7 mouse cellular contexts compared by ENCODE assay signal in the genomic region with DNA sequence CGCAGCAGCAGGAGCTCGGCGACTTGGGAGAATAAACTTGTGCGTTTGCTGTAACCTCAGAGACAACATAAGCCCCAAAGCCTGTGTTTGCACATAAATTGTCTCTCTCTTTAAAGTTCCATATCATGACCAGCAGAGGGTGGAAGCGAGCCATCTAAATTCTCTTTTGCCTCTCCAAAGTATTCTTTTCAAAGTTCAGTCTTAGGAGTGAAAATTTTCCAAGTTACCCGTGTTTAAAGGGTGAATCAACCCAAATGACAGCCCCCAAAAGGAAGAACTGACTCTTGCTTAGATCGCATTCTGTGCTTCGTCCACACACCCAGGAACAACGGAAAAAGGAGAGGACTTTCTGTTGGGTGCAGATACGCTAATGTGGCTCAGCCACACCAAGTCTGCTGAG. TPM values are rescaled to one million over a fixed set of nuclear protein-coding genes. Genes with fewer than 3 reads are reported as not detected.
A peak's percentile ranks its signal among the peaks of the same experiment; 100 is the strongest.
DNase-seq lines count a peak whose midpoint lies in the region; ATAC-seq lines count a peak whose summit lies in the region.

No protein-coding gene starts in this region.

- no peaks in the 10 kb centered on the region for H3K36me3 ChIP-seq in midbrain, embryonic 10.5 days
- H3K36me3 ChIP-seq in midbrain, embryonic 15.5 days (replicated peaks), result no peaks in the 10 kb centered on the region
- no peaks in the 10 kb centered on the region for H3K36me3 ChIP-seq in forebrain, embryonic 14.5 days (ENCODE audit: control insufficient read depth, insufficient read depth, low read length)
- no peaks in the 10 kb centered on the region for H3K36me3 ChIP-seq in intestine, embryonic 16.5 days (ENCODE audit: control insufficient read depth, insufficient read depth, low read length)
- no peaks in the 10 kb centered on the region for H3K36me3 ChIP-seq in liver, embryonic 16.5 days (ENCODE audit: control insufficient read depth, insufficient read depth)

- no peak overlapping the region for H3K9ac ChIP-seq in midbrain, embryonic 15.5 days
- H3K9ac ChIP-seq in forebrain, embryonic 14.5 days (ENCODE audit: low read length), result no peak overlapping the region
- peak overlapping the region; percentile 53; the same call in 1 of the 2 replicates for H3K9ac ChIP-seq in intestine, embryonic 16.5 days (ENCODE audit: low read depth, low read length)
- no peak overlapping the region for H3K9ac ChIP-seq in liver, embryonic 16.5 days (ENCODE audit: low read depth, low read length)

- H3K27ac ChIP-seq in midbrain, embryonic 10.5 days (replicated peaks), result no peak overlapping the region
- H3K27ac ChIP-seq in midbrain, embryonic 15.5 days, result no peak overlapping the region
- H3K27ac ChIP-seq in forebrain, embryonic 14.5 days (ENCODE audit: low read depth, low read length), result no peak overlapping the region
- no peak overlapping the region for H3K27ac ChIP-seq in intestine, embryonic 16.5 days (ENCODE audit: low read length)
- H3K27ac ChIP-seq in liver, embryonic 16.5 days (ENCODE audit: low read length), result no peak overlapping the region

- no peak overlapping the region for H3K4me2 ChIP-seq in midbrain, embryonic 15.5 days
- H3K4me2 ChIP-seq in forebrain, embryonic 14.5 days (ENCODE audit: low read length), result no peak overlapping the region
- H3K4me2 ChIP-seq in intestine, embryonic 16.5 days (ENCODE audit: low read depth, low read length), result peak overlapping the region; percentile 56
- H3K4me2 ChIP-seq in liver, embryonic 16.5 days (ENCODE audit: low read depth, low read length), result peak overlapping the region; percentile 10; the same call in 1 of the 2 replicates

- WGBS in midbrain, embryonic 10.5 days, result 13% methylated on average over 10 of the region's 10 CpGs
- WGBS in midbrain, embryonic 15.5 days, result 9% methylated on average over 10 of the region's 10 CpGs
- 6% methylated on average over 10 of the region's 10 CpGs for WGBS in forebrain, embryonic 14.5 days
- WGBS in intestine, embryonic 16.5 days, result 7% methylated on average over 10 of the region's 10 CpGs
- 6% methylated on average over 10 of the region's 10 CpGs for WGBS in liver, embryonic 16.5 days (ENCODE audit: insufficient replicate concordance)

- no peak for ATAC-seq in midbrain, embryonic 15.5 days (replicated peaks)
- ATAC-seq in forebrain, embryonic 14.5 days, result no peak
- no peak for ATAC-seq in intestine, embryonic 16.5 days
- no peak for ATAC-seq in liver, embryonic 16.5 days (ENCODE audit: low read depth)

- no peaks in the 10 kb centered on the region for H3K9me3 ChIP-seq in midbrain, embryonic 10.5 days (replicated peaks)
- H3K9me3 ChIP-seq in midbrain, embryonic 15.5 days, result no peaks in the 10 kb centered on the region
- H3K9me3 ChIP-seq in forebrain, embryonic 14.5 days (replicated peaks; ENCODE audit: control insufficient read depth, low read length), result no peaks in the 10 kb centered on the region
- H3K9me3 ChIP-seq in intestine, embryonic 16.5 days (ENCODE audit: control insufficient read depth, low read length), result no peaks in the 10 kb centered on the region
- no peaks in the 10 kb centered on the region for H3K9me3 ChIP-seq in liver, embryonic 16.5 days (replicated peaks; ENCODE audit: control insufficient read depth, low read length)

- no peaks in the 10 kb centered on the region for H3K27me3 ChIP-seq in midbrain, embryonic 10.5 days (ENCODE audit: low read depth, poor library complexity, severe bottlenecking)
- no peaks in the 10 kb centered on the region for H3K27me3 ChIP-seq in midbrain, embryonic 15.5 days (replicated peaks)
- peaks cover 4% of the 10 kb centered on the region; the same call in 1 of the 2 replicates for H3K27me3 ChIP-seq in forebrain, embryonic 14.5 days (replicated peaks; ENCODE audit: control insufficient read depth, insufficient read depth, low read length)
- H3K27me3 ChIP-seq in intestine, embryonic 16.5 days (replicated peaks; ENCODE audit: control insufficient read depth, insufficient read depth, low read length), result no peaks in the 10 kb centered on the region
- H3K27me3 ChIP-seq in liver, embryonic 16.5 days (ENCODE audit: control insufficient read depth, insufficient read depth, low read depth, low read length), result no peaks in the 10 kb centered on the region

- DNase-seq in midbrain, embryonic 10.5 days (ENCODE audit: low spot score), result peak; percentile 33
- DNase-seq in adrenal gland, postnatal 36 days, result peak; percentile 28 to 64
- DNase-seq in forebrain, embryonic 14.5 days (ENCODE audit: low spot score), result peak; percentile 81
- DNase-seq in right cerebral cortex, postnatal 4 days, result peak; percentile 69

- peak overlapping the region; percentile 34 for H3K4me3 ChIP-seq in midbrain, embryonic 10.5 days
- no peak overlapping the region for H3K4me3 ChIP-seq in midbrain, embryonic 15.5 days
- H3K4me3 ChIP-seq in forebrain, embryonic 14.5 days (ENCODE audit: low read depth, low read length), result no peak overlapping the region
- peak overlapping the region; percentile 35 for H3K4me3 ChIP-seq in intestine, embryonic 16.5 days (ENCODE audit: low read length)
- no peak overlapping the region for H3K4me3 ChIP-seq in liver, embryonic 16.5 days (ENCODE audit: low read depth, low read length)

- H3K4me1 ChIP-seq in midbrain, embryonic 10.5 days, result peaks cover 12% of the 10 kb centered on the region
- no peaks in the 10 kb centered on the region for H3K4me1 ChIP-seq in midbrain, embryonic 15.5 days
- H3K4me1 ChIP-seq in forebrain, embryonic 14.5 days (ENCODE audit: control insufficient read depth, insufficient read depth, low read length), result no peaks in the 10 kb centered on the region
- no peaks in the 10 kb centered on the region for H3K4me1 ChIP-seq in intestine, embryonic 16.5 days (ENCODE audit: control insufficient read depth, insufficient read depth, low read length)
- H3K4me1 ChIP-seq in liver, embryonic 16.5 days (ENCODE audit: control insufficient read depth, low read depth, low read length), result no peaks in the 10 kb centered on the region

RNA-seq across cellular contexts. Expression of a gene that starts 17.2 kb away (rescaled TPM):
- 0.12 TPM in 1 of 2 replicates, not detected in the other for polyA plus RNA-seq in midbrain, embryonic 10.5 days (2016; fragmentation: Nextera tagmentation; extraction: Ambion mirVana)
- 0.92 and 1.1 TPM in 2 replicates for polyA plus RNA-seq in midbrain, embryonic 15.5 days (2015; fragmentation: Nextera tagmentation; extraction: Ambion mirVana)
- total RNA-seq in adrenal gland, postnatal 36 days (2021), result not detected
- 0.47 and 0.48 TPM in 2 replicates for polyA plus RNA-seq in forebrain, embryonic 14.5 days (2014; fragmentation: Nextera tagmentation; extraction: Ambion mirVana)
- 0.18 TPM in 1 of 2 replicates, not detected in the other for polyA plus RNA-seq in intestine, embryonic 16.5 days (2015; fragmentation: Nextera tagmentation; extraction: Ambion mirVana)
- polyA plus RNA-seq in liver, embryonic 16.5 days (2015; fragmentation: Nextera tagmentation; extraction: Ambion mirVana), result not detected in 2 replicates

RNA-seq across cellular contexts. Expression of a gene that starts 24.5 kb away (rescaled TPM):
- 0.05 TPM in 1 of 2 replicates, not detected in the other for polyA plus RNA-seq in midbrain, embryonic 10.5 days (2016; fragmentation: Nextera tagmentation; extraction: Ambion mirVana)
- 0.10 and 0.13 TPM in 2 replicates for polyA plus RNA-seq in midbrain, embryonic 15.5 days (2015; fragmentation: Nextera tagmentation; extraction: Ambion mirVana)
- 10 to 100 TPM; 46.5 to 59.3 TPM for total RNA-seq in adrenal gland, postnatal 36 days (2021)
- 0.23 and 0.31 TPM in 2 replicates for polyA plus RNA-seq in forebrain, embryonic 14.5 days (2014; fragmentation: Nextera tagmentation; extraction: Ambion mirVana)
- polyA plus RNA-seq in intestine, embryonic 16.5 days (2015; fragmentation: Nextera tagmentation; extraction: Ambion mirVana), result 0.66 and 0.94 TPM in 2 replicates
- polyA plus RNA-seq in liver, embryonic 16.5 days (2015; fragmentation: Nextera tagmentation; extraction: Ambion mirVana), result not detected in 2 replicates

RNA-seq across cellular contexts. Expression of a gene that starts 33.0 kb away (rescaled TPM):
- 26.9 and 37.6 TPM in 2 replicates for polyA plus RNA-seq in midbrain, embryonic 10.5 days (2016; fragmentation: Nextera tagmentation; extraction: Ambion mirVana)
- 127 and 128 TPM in 2 replicates for polyA plus RNA-seq in midbrain, embryonic 15.5 days (2015; fragmentation: Nextera tagmentation; extraction: Ambion mirVana)
- total RNA-seq in adrenal gland, postnatal 36 days (2021), result 10 to 100 TPM; 54.6 to 63.5 TPM
- polyA plus RNA-seq in forebrain, embryonic 14.5 days (2014; fragmentation: Nextera tagmentation; extraction: Ambion mirVana), result 88.8 and 105 TPM in 2 replicates
- polyA plus RNA-seq in intestine, embryonic 16.5 days (2015; fragmentation: Nextera tagmentation; extraction: Ambion mirVana), result 29.5 and 35.1 TPM in 2 replicates
- 2.5 and 3.7 TPM in 2 replicates for polyA plus RNA-seq in liver, embryonic 16.5 days (2015; fragmentation: Nextera tagmentation; extraction: Ambion mirVana)

Comparison
In these comparisons a context has a peak if more than half of its experiments do, and no peak if none do; other contexts are left out.
1. H3K4me3 ChIP-seq: peak in midbrain, embryonic 10.5 days (single experiment) and intestine, embryonic 16.5 days (single experiment); none in midbrain, embryonic 15.5 days (single experiment), forebrain, embryonic 14.5 days (single experiment) and liver, embryonic 16.5 days (single experiment).
2. H3K4me2 ChIP-seq: peak in intestine, embryonic 16.5 days (single experiment) and liver, embryonic 16.5 days (single experiment); none in midbrain, embryonic 15.5 days (single experiment) and forebrain, embryonic 14.5 days (single experiment).
3. Peak in every context shown above with its lines, with median percentiles within 50 percentile points of each other: DNase-seq.